Mouse (Mus musculus) right cerebral cortex, adult 2 months (tissue): ENCODE data around the gene Stpg3.

Experiments used
- DNase-seq, 2 experiments: peaks; one replicate each; pipeline ENCODE4 v3.0.0; 2021 to 2022; ENCODE audit warnings: low spot score in 2 of 2

Stpg3 gene

GRCm38 (mm10) chr2:25236614-25237013 lies 22.2 kb upstream of the Stpg3 start, which contains the start of gene Rnf224:
Rnf224 (minus strand) TSS chr2:25236787.
- DNase-seq, result no peak

GRCm38 (mm10) chr2:25234551-25235220 lies 20.2 kb upstream of the Stpg3 start:
- DNase-seq, result no peak

GRCm38 (mm10) chr2:25234050-25234449 lies 19.6 kb upstream of the Stpg3 start, which contains the start of gene Slc34a3:
Slc34a3 (minus strand) TSS chr2:25234364.
- no peak for DNase-seq

- DNase-seq, result no peak
Measured at GRCm38 (mm10) chr2:25233421-25233820, 19.0 kb upstream of the Stpg3 start.

GRCm38 (mm10) chr2:25231038-25231437 lies 16.6 kb upstream of the Stpg3 start:
- DNase-seq, result no peak

- no peak for DNase-seq
Measured at GRCm38 (mm10) chr2:25230581-25230980, 16.1 kb upstream of the Stpg3 start.

- no peak for DNase-seq
Measured at GRCm38 (mm10) chr2:25229582-25229981, 15.1 kb upstream of the Stpg3 start.

GRCm38 (mm10) chr2:25228995-25229530 lies 14.6 kb upstream of the Stpg3 start:
- no peak for DNase-seq

- peak; percentile 81 to 86 for DNase-seq
Measured at GRCm38 (mm10) chr2:25228431-25228889, 14.0 kb upstream of the Stpg3 start.

- no peak for DNase-seq
Measured at GRCm38 (mm10) chr2:25227406-25227805, 13.0 kb upstream of the Stpg3 start.

- peak; percentile 31 to 44 for DNase-seq
Measured at GRCm38 (mm10) chr2:25226864-25227263, 12.4 kb upstream of the Stpg3 start.

- DNase-seq, result no peak
Measured at GRCm38 (mm10) chr2:25225811-25226379, 11.5 kb upstream of the Stpg3 start.

- peak; percentile 99 for DNase-seq
Measured at GRCm38 (mm10) chr2:25224766-25225752, 10.6 kb upstream of the Stpg3 start.

GRCm38 (mm10) chr2:25224492-25224765 lies 10.0 kb upstream of the Stpg3 start, which contains the start of gene Tubb4b:
Tubb4b (minus strand) TSS chr2:25224702.
- no peak for DNase-seq

- peak; percentile 73 to 75 for DNase-seq
Measured at GRCm38 (mm10) chr2:25223681-25224491, 9.4 kb upstream of the Stpg3 start.

GRCm38 (mm10) chr2:25221331-25221772 lies 6.9 kb upstream of the Stpg3 start:
- no peak for DNase-seq

GRCm38 (mm10) chr2:25218445-25218844 lies 4.0 kb upstream of the Stpg3 start, which contains the start of gene Fam166a:
Fam166a (plus strand) TSS chr2:25218745.
- no peak for DNase-seq

- no peak for DNase-seq
Measured at GRCm38 (mm10) chr2:25217666-25218065, 3.2 kb upstream of the Stpg3 start.

- no peak for DNase-seq
Measured at GRCm38 (mm10) chr2:25213266-25213865, 1.1 kb downstream of the Stpg3 start.

- peak; percentile 79 to 86 for DNase-seq
Measured at GRCm38 (mm10) chr2:25211121-25211670, 3.2 kb downstream of the Stpg3 start, which contains the start of gene Nelfb. Nelfb (minus strand) TSS chr2:25211489.
